Mouse (Mus musculus) liver, embryonic 14.5 days (tissue): ENCODE measurements at regions not wholly inside any gene's neighbourhood (a gene's known extent, or its start where the extent isn't known, plus 50 kb on each side); places are given as distances from the start of the nearest gene placed in this dataset.

ENCODE experiments used
- CTCF ChIP-seq: IDR thresholded peaks from 2 replicates; pipeline ENCODE4 v1.5.1; 2016; ENCODE audit warnings: antibody characterized with exemption, low read depth, control low read depth
- EP300 ChIP-seq: IDR thresholded peaks from 2 replicates; pipeline ENCODE4 v1.6.1; 2016; ENCODE audit warnings: antibody characterized with exemption, low read depth

DNA sequence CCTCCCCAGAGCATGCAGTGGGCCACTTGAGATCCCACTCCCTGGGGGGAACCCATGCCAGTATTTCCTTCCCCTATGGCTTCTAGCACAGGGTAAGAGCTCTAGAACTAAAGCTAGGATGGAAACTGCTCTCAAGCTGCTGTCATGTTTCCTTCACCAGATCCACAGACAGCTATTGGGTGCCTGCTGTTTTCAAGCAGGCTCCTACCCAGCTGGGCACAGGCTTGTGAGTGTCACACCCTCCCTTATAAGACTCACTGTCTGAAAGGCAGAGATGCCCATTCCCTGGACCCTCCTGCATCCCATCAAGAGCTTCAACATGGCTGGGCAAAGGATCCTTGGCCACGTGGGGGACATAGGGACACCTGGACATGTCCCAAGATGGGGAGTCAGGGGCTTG is 211.6 kb downstream of the Cryba4 start:
- no peak for TF ChIP-seq CTCF
- TF ChIP-seq EP300 = no peak
